Mouse (Mus musculus) hindbrain, embryonic 11.5 days (tissue): ENCODE measurements at regions not wholly inside any gene's neighbourhood (a gene's known extent, or its start where the extent isn't known, plus 50 kb on each side); places are given as distances from the start of the nearest gene placed in this dataset.
"Not testable (repeated sequence)": the region's sequence is repeated elsewhere in the genome, so short reads cannot be mapped to it uniquely, and the experiment has no call there.

Experiments used
- ATAC-seq: fragments of 200-750 bp; cut with Nextera tagmentation; 2 replicates; pipeline ENCODE4 v1.8.0; 2017; ENCODE audit warnings: mild to moderate bottlenecking, moderate TSS enrichment, moderate library complexity; ENCODE audit not compliant: low FRiP score
- DNase-seq: peaks from one replicate; pipeline ENCODE4 v3.0.0-alpha.2; 2015; ENCODE audit warnings: low spot score
- H3K27ac ChIP-seq: fragments of 300-500 bp; sonication (generic); 2 replicates; pipeline ENCODE4 v1.5.1; 2014; ENCODE audit warnings: mild to moderate bottlenecking, low read depth, low read length
- H3K27me3 ChIP-seq: fragments of 300-500 bp; sonication (generic); 2 replicates; pipeline ENCODE4 v1.6.1; 2014; ENCODE audit warnings: mild to moderate bottlenecking, low read length, moderate library complexity, mixed read lengths; ENCODE audit not compliant: control insufficient read depth, insufficient read depth
- H3K36me3 ChIP-seq: fragments of 300-500 bp; sonication (generic); 2 replicates; pipeline ENCODE4 v1.6.1; 2014; ENCODE audit warnings: mild to moderate bottlenecking, low read length, moderate library complexity, mixed read lengths; ENCODE audit not compliant: control insufficient read depth, insufficient read depth
- H3K4me1 ChIP-seq: fragments of 300-500 bp; sonication (generic); replicated peaks from 2 replicates; pipeline ENCODE4 v1.6.1; 2014; ENCODE audit warnings: low read length, mixed read lengths; ENCODE audit not compliant: control insufficient read depth, insufficient read depth
- H3K4me2 ChIP-seq: fragments of 300-500 bp; sonication (generic); replicated peaks from 2 replicates; pipeline ENCODE4 v1.6.1; 2014; ENCODE audit warnings: mild to moderate bottlenecking, low read depth, low read length
- H3K4me3 ChIP-seq: fragments of 300-500 bp; sonication (generic); 2 replicates; pipeline ENCODE4 v1.5.1; 2014; ENCODE audit warnings: low read depth, low read length
- H3K9ac ChIP-seq: fragments of 300-500 bp; sonication (generic); 2 replicates; pipeline ENCODE4 v1.6.1; 2014; ENCODE audit warnings: low read depth, low read length
- H3K9me3 ChIP-seq: fragments of 300-500 bp; sonication (generic); 2 replicates; pipeline ENCODE4 v1.6.1; 2016; ENCODE audit warnings: low read length; ENCODE audit not compliant: control insufficient read depth
- WGBS: fragments of 180-500 bp; shearing (Covaris S2); extraction: QIAGEN DNeasy Blood & Tissue Kit; methylation state at CpG from one replicate; pipeline ENCODE4 v1.1.7; 2014; 5-methylcytosine and 5-hydroxymethylcytosine counted together

DNA sequence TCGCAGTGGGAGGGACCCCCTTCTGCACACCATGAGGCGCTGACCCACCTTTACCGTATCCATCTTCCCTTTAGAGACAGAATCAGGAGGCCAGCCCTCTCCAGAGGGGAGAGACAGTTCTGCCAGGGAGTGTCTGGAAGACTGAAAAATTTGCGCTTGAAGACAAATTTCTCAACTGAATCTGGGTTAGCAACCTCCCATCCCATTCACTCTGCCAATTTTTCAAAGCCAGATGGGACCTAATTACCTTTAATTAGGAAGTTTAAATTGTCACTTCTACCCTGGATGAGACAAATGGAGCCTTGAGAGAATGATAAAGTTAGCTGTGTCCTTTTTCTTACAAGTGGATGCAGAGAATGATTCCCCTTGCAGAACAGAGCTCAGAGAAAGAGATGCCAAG, 70.2 kb upstream of the Lrpprc start:
- no peak overlapping the region for H3K27ac ChIP-seq
- no peaks in the 10 kb centered on the region for H3K9me3 ChIP-seq
- no peak overlapping the region for H3K4me3 ChIP-seq
- no peaks in the 10 kb centered on the region for H3K4me1 ChIP-seq
- no peaks in the 10 kb centered on the region for H3K36me3 ChIP-seq
- H3K27me3 ChIP-seq: no peaks in the 10 kb centered on the region
- no peak overlapping the region for H3K9ac ChIP-seq
- WGBS: 66% methylated on average over 4 of the region's 4 CpGs
- no peak for ATAC-seq
- H3K4me2 ChIP-seq: no peak overlapping the region
- no peak for DNase-seq

DNA sequence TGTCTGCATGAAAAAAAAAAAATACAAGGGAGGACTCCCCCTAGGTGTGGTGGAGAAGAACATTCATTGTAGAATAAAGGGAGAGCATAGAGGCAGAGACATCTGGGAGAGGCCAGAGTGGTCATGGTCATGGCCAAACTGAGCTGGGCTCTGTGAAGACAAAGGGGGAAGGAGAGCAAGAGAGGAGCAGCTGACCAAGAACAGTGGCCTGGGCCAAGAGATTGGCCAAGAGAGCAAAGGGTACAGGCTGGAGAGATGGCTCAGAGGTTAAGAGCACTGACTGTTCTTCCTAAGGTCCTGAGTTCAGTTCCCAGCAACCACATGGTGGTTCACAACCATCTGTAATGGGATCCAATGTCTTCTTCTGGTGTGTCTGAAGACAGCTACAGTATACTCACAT, 73.6 kb upstream of the Lrpprc start:
- H3K4me1 ChIP-seq, ATAC-seq: not testable (repeated sequence)

DNA sequence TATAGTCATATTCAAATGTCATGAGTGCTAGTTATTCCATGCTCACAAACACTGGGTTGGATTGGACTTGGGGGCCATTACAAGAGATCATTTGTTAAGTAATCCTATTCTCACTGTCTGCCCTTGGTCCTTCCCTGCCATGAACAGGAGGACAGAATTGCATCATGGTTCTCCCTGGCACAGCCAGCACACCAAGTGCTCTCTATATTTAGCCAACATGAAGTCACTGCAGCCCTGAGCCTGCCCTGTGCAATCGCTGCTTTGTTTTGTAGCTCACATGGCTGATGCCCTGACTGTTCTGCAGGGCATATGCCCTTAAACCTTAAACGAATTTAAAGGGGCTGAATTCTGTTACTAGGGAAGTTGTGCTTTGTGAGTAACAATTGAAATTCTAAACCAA, 74.6 kb upstream of the Lrpprc start:
- no peaks in the 10 kb centered on the region for H3K4me1 ChIP-seq
- WGBS: 66% methylated on average over 2 of the region's 2 CpGs
- no peak overlapping the region for H3K4me3 ChIP-seq
- no peak overlapping the region for H3K27ac ChIP-seq
- no peaks in the 10 kb centered on the region for H3K9me3 ChIP-seq
- no peak overlapping the region for H3K4me2 ChIP-seq
- no peaks in the 10 kb centered on the region for H3K36me3 ChIP-seq
- no peak for ATAC-seq
- H3K27me3 ChIP-seq: no peaks in the 10 kb centered on the region
- H3K9ac ChIP-seq: no peak overlapping the region
- DNase-seq: no peak

More for the DNA sequence above, 73.6 kb upstream of the Lrpprc start:
- H3K4me3 ChIP-seq, H3K36me3 ChIP-seq, H3K9ac ChIP-seq, H3K27me3 ChIP-seq, H3K9me3 ChIP-seq, H3K27ac ChIP-seq, DNase-seq, H3K4me2 ChIP-seq: not testable (repeated sequence)

- no peak overlapping the region for H3K4me2 ChIP-seq
- H3K9me3 ChIP-seq: no peaks in the 10 kb centered on the region
- DNase-seq (no peak), ATAC-seq (no peak)
- no peaks in the 10 kb centered on the region for H3K36me3 ChIP-seq
- no peaks in the 10 kb centered on the region for H3K27me3 ChIP-seq
- H3K27ac ChIP-seq: no peak overlapping the region
- 78% methylated on average over 3 of the region's 3 CpGs for WGBS
- H3K4me1 ChIP-seq: no peaks in the 10 kb centered on the region
- H3K4me3 ChIP-seq: no peak overlapping the region
- H3K9ac ChIP-seq: no peak overlapping the region
Measured at GRCm38 (mm10) chr17:84865566-84865965, 75.0 kb upstream of the Lrpprc start.

DNA sequence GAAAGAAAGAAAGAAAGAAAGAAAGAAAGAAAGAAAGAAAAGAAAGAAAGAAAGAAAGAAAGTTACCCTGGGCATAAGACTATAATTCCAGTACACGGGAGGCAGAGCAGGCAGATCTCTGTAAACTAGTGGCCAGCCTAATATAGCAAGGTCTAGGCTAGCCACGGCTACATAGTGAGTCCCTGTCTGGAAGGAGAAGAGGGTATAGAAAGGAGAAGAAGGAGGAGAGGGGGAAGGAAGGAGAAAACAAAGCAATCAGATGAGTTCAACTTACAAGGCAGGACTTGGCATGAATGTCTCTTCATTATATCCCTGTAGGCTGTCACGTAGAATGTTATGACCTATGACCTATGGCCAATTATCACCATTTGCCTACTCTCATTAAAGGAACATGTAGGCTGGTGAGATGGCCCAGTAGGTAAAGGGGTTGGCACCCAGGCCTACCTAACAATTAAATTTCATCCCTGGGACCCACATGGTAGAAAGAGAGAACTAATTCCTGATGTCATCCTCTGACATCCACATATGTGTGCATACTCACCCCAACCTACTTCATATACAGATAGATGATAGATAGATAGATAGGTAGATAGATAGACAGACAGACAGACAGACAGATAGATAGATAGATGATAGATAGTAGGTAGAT, 78.6 kb upstream of the Lrpprc start:
- no peak overlapping the region for H3K27ac ChIP-seq
- H3K36me3 ChIP-seq: no peaks in the 10 kb centered on the region
- no peaks in the 10 kb centered on the region for H3K9me3 ChIP-seq
- DNase-seq (no peak), ATAC-seq (no peak)
- no peak overlapping the region for H3K4me2 ChIP-seq
- no peak overlapping the region for H3K4me3 ChIP-seq
- no peak overlapping the region for H3K9ac ChIP-seq
- no peaks in the 10 kb centered on the region for H3K4me1 ChIP-seq
- 84% methylated on average over 3 of the region's 3 CpGs for WGBS
- H3K27me3 ChIP-seq: no peaks in the 10 kb centered on the region

DNA sequence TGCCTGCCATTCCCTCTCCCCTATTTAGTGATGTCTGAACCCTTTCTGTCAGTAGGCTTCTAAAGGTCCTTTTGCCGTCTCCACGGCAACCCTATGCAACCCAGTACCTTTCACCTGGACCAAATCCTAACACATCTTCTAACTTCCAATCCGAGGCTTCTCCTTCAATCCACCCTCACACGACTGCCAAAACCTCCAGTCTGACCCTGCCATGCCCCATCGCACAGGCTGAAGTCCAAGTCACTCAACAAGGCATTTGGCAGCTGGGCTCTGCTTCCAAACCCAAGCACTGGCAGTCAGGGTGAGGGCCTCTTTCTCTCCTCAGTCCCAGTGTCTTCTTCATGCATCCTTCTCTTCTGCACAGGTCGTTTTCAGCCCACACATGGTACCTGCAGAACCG, 83.0 kb upstream of the Lrpprc start:
- no peak for ATAC-seq
- WGBS: 82% methylated on average over 7 of the region's 7 CpGs
- Histone ChIP-seq H3K4me1 (no peaks in the 10 kb centered on the region), H3K9me3 (no peaks in the 10 kb centered on the region), H3K27me3 (no peaks in the 10 kb centered on the region), H3K4me3 (no peak overlapping the region), H3K27ac (no peak overlapping the region), H3K36me3 (no peaks in the 10 kb centered on the region), H3K9ac (no peak overlapping the region), H3K4me2 (no peak overlapping the region)
- no peak for DNase-seq

DNA sequence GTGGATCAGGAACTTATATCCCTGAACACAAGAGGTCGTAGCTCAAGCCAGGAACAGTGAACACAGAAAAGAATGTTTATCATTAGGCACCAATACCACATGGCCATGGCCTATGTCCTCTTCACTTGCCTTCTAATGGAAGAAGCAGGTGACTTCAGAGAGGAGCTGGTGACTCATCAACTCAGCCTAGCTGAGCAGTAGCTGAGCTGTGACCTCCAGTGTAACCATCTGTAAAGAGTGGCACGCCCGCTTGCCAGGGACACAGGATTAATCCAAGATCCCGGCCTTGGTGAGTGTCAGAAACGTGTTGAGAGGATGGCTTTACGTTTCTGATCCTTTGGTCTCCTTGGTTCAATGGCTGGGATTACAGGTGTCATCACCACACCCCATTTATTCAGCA, 82.0 kb upstream of the Ppm1b start:
- no peak for ATAC-seq
- 84% methylated on average over 6 of the region's 6 CpGs for WGBS

DNA sequence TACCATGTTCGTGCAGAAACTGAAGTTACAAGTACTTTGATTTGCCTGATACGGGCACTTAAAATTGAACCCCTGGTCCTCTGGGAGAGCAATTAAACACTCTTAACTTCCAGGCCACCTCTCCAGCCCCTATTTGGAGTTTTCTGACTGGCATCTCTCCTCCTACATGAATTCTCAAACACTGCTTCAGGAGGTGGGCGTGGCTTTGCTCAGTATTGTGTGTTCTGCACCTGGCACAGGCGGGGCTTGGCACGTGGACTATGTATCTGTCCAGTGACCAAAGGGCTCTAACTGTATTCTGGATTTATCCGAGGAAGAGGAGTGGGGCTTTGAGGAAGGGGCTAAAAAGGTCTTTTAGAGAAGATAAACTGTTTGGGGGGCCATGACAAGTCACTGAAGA, 81.5 kb upstream of the Ppm1b start:
- H3K4me3 ChIP-seq: no peak overlapping the region
- H3K27ac ChIP-seq: no peak overlapping the region
- no peaks in the 10 kb centered on the region for H3K36me3 ChIP-seq
- no peak overlapping the region for H3K9ac ChIP-seq
- no peaks in the 10 kb centered on the region for H3K4me1 ChIP-seq
- 84% methylated on average over 6 of the region's 6 CpGs for WGBS
- H3K4me2 ChIP-seq: no peak overlapping the region
- H3K9me3 ChIP-seq: no peaks in the 10 kb centered on the region
- DNase-seq (no peak), ATAC-seq (no peak)
- H3K27me3 ChIP-seq: no peaks in the 10 kb centered on the region

More for the DNA sequence above, 82.0 kb upstream of the Ppm1b start:
- Histone ChIP-seq H3K9ac (no peak overlapping the region), H3K4me2 (no peak overlapping the region), H3K27me3 (no peaks in the 10 kb centered on the region), H3K36me3 (no peaks in the 10 kb centered on the region), H3K9me3 (no peaks in the 10 kb centered on the region), H3K4me1 (no peaks in the 10 kb centered on the region), H3K27ac (no peak overlapping the region), H3K4me3 (no peak overlapping the region)
- DNase-seq: no peak

GRCm38 (mm10) chr17:84876037-84876436, 80.5 kb upstream of the Ppm1b start:
- Histone ChIP-seq H3K36me3 (no peaks in the 10 kb centered on the region), H3K9ac (no peak overlapping the region), H3K4me1 (no peaks in the 10 kb centered on the region), H3K9me3 (no peaks in the 10 kb centered on the region), H3K4me3 (no peak overlapping the region), H3K4me2 (no peak overlapping the region), H3K27ac (no peak overlapping the region), H3K27me3 (no peaks in the 10 kb centered on the region)
- DNase-seq (no peak), ATAC-seq (no peak)
- WGBS: 93% methylated on average over 4 of the region's 4 CpGs
